Mouse (Mus musculus): Measurements from ENCODE around the gene Pjvk. TPM values are rescaled to one million over a fixed set of nuclear protein-coding genes. Genes with fewer than 3 reads are reported as not detected.

Gene Pjvk
- total RNA-seq, 2 experiments from 2014 or later, result not detected

DNA sequence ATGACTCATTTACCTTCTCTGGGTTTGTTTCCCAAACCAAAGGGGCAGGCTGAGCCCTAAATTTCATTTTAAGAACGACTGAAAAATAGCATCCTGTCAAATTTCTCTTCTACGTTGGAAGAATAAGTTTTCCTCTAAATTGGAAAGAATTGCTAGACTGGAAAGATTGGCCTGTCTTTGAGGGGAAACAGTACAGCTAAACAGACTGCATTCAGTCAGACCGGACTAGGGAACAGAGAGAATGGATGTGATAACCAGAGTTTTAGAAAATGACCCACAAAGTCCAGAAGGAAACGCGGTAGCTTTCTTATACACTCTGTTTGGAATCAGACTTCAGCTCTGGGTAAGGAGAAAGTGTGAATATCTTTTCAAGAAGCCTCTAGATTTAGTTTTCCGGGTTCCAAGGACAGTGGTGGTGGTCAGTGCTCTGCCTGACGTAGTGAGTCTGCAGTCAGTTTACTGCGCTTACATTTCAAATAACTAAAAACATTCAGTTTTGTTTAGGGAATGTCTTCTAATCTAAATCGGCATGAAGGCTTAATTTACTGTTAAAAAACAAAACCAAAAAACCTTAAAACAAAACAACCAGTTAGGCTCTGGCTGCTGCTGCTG is 24.0 kb downstream of the Pjvk start:
- peak overlapping the region; percentile 72 for H3K27ac ChIP-seq
- intact Hi-C loops (cut with DNase I), result no loop called here

DNA sequence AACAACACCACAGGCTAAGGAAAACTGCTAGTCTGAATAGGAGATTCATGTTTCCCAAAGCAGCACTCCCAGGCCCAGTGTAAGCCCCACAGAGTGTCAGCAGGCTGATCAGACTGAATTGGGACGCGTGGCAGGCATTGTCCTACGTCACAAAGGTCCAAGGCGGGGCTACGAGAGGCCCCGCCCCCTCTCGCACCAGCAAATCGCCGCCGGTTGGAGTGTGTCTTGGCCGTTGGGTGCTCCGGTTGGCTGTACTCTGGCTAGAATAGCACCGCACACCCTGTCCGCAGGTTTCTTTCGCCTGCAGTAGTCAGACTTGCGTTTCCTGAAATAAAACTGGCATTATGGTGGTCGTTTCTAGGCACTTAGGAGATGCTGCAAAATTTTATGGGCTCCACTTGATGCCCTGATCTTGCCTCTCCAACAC is 24.7 kb downstream of the Pjvk start, which contains the start of gene Fkbp7:
Gene Fkbp7 (minus strand): TSS at position 151 of the 427 bp plus-strand sequence.
- intact Hi-C loops (cut with DNase I), result loop anchor here (1.0 kb wide), 1 partner anchor 25 kb away; the partner anchor contains the start of genes Pjvk and Prkra
- H3K4me3 ChIP-seq, result peak within 1 kb of the TSS; percentile 53
- peak within 1 kb of the TSS; percentile 72 for H3K27ac ChIP-seq
- peak; percentile 84 to 89 for DNase-seq (ENCODE audit: extremely low spot score in 1 of 2, low spot score in 2 of 2)
- no peak for TF ChIP-seq CTCF (IDR thresholded peaks at IDR 0.05)

More for the DNA sequence above, 24.0 kb downstream of the Pjvk start:
- DNase-seq (ENCODE audit: extremely low spot score in 1 of 2, low spot score in 2 of 2), result no peak
- peak overlapping the region; percentile 53 for H3K4me3 ChIP-seq
- TF ChIP-seq CTCF (IDR thresholded peaks at IDR 0.05), result no peak

DNA sequence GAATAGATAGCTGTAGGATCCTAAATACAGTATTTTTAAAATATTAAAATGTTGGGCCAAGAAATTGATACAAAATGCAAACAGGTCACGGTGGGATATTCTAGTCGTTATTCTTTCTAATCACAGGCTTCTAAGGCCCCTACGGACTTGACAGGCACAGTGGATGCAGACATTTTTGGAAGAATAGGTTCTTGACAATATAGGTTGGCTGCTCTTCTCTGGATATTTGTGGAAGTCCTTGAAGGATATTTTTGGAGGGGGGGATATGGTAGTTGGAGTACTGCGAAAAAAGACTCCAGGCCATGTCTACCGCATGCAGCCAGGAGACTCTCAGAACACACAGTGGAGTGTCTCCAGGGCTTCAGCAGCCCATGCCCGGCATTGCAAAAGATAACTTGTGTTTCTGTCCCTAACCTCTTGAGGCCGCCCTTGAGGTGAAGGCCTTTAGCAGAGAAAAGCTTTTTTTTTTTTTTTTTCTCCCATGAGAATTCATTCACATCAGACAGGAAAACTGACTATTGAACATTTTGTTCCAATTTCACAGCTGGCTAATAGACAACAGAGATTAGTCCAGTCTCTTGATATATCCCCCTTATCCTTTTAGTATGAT is 25.3 kb downstream of the Pjvk start:
- no peak overlapping the region for H3K27ac ChIP-seq
- no peak for DNase-seq (ENCODE audit: extremely low spot score in 1 of 2, low spot score in 2 of 2)
- TF ChIP-seq CTCF (IDR thresholded peaks at IDR 0.05), result peak; percentile 36
- H3K4me3 ChIP-seq, result peak overlapping the region; percentile 53
- intact Hi-C loops (cut with DNase I), result loop anchor here (1.0 kb wide), 1 partner anchor 25 kb away; the partner anchor contains the start of genes Pjvk and Prkra

DNA sequence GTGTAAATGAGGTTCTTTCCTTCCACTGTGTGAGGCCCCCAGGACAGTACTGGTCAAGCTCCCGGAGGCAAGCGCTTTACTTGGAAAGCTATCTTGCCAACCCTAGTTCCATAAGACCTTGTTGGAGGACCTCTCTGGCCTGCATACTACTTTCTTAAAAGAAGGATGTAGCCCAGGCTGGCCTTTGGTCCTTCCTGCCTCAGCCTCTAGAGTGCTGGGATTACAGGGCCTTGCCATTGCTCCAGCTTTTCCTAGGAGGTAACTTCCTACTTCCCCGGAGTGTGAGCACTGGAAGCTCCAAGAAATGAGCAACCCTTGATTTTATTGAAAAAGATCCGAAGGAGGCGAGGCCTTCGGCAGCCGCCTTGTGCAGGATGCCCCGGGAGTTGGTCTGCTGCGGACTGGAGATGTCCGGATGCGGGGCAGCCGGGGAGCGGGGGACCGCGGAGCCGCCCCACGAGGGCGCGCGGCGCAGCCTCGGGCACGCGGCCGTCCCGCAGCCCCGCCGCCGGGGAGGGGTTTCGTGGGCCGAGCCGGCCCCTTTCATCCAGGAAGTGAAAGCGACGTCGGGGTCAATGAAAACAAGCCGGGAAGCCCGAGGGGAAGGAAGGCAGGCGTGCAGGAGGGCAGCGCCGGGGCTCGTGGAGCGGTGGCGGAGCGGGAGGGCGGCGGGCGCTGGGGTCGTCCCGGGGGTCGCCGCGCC is 26.6 kb downstream of the Pjvk start, which contains the start of gene Plekha3:
Gene Plekha3 (plus strand): TSS at position 557 of the 703 bp plus-strand sequence.
- intact Hi-C loops (cut with DNase I), result no loop called here
- peak within 1 kb of the TSS; percentile 90 for H3K27ac ChIP-seq
- TF ChIP-seq CTCF (IDR thresholded peaks at IDR 0.05), result no peak
- peak; percentile 87 for DNase-seq (ENCODE audit: extremely low spot score in 1 of 2, low spot score in 2 of 2)
- H3K4me3 ChIP-seq, result peak within 1 kb of the TSS; percentile 84

DNA sequence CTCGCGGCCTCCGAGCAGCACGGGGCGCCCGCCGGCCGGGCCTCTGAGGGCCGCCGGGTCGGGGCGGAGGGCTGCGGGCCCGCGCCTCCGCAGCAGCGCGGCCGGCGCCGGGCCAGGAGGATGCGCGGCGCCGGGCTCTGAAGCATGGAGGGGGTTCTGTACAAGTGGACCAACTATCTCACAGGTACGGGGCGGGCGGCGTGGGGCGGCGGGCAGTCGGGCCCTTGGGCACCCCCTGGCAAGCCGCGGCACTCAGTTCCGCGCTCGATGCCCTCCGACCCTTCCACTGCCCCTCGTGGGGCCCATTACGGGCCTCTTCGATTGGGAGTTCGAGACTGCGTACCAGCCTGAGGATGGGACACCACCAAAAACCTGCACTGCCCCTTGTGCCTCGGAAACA is 27.2 kb downstream of the Pjvk start:
- TF ChIP-seq CTCF (IDR thresholded peaks at IDR 0.05), result no peak
- peak overlapping the region; percentile 6; the same call in 1 of the 2 replicates for H3K27ac ChIP-seq
- peak overlapping the region; percentile 84 for H3K4me3 ChIP-seq
- DNase-seq (ENCODE audit: extremely low spot score in 1 of 2, low spot score in 2 of 2), result no peak
- intact Hi-C loops (cut with DNase I), result no loop called here

DNA sequence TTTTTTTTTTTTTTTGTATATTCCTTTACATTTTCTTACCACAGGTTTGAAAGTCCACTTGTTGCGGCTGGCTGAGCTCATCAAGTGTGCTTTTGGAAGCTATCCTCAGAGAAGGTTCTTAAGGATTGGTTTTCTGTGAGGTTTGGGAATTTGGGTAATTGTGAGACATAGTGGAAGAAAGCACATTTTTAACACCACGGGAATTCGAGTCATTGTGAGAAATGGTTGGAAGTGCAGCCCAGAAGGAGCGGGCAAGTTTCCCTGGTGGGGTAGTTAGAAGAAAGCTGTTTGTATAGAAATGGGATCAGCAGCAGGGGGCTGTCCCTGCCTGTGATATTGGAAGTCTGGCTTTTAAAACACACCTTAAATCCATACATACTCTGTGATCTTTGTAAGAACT is 27.7 kb downstream of the Pjvk start:
- Histone ChIP-seq H3K4me3 (peak overlapping the region; percentile 84), H3K27ac (no peak overlapping the region)
- intact Hi-C loops (cut with DNase I), result no loop called here

DNA sequence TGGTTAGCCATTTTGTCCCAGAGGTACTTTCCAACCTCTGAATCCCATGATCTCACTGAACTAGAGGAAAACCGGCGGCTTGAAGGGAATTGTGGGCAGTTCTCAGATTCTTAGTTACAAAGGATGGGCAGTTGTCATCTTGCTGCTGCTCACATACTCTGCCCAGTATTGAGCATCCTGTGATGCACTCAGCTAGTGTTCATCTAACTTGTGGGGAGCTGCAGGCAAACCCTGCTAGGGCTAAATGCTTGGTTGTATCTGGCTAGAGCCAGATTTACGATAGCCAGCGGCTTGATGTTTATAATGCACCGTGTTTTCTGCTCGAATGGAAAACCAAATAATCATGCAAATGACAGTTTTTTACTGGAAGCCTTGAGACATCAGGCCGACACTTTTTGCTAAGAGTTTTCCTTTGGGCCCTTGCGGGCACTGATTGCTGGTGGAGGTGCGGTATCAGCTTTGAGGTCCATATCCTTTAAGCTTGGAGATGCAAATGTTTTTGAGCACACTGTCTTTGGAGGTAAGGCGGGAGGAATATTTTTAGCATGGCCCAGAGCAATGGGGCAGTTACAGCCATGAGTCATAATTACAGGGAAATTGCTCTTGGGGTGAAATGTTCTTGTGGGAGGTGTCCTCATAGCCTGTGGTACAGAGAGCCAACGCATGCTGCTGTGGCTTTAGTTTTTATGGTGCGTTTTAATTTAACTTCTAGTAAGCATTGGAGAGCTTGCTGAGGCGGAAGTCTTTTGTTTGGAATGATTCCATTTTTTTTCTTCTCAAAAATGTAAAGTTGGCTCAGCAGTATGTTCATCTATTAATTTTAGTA is 28.3 kb downstream of the Pjvk start:
- no peak overlapping the region for H3K27ac ChIP-seq
- no peak for DNase-seq (ENCODE audit: extremely low spot score in 1 of 2, low spot score in 2 of 2)
- no peak for TF ChIP-seq CTCF (IDR thresholded peaks at IDR 0.05)
- intact Hi-C loops (cut with DNase I), result no loop called here
- H3K4me3 ChIP-seq, result peak overlapping the region; percentile 84

More for the DNA sequence above, 27.7 kb downstream of the Pjvk start:
- DNase-seq (ENCODE audit: extremely low spot score in 1 of 2, low spot score in 2 of 2), result no peak
- TF ChIP-seq CTCF (IDR thresholded peaks at IDR 0.05), result no peak

DNA sequence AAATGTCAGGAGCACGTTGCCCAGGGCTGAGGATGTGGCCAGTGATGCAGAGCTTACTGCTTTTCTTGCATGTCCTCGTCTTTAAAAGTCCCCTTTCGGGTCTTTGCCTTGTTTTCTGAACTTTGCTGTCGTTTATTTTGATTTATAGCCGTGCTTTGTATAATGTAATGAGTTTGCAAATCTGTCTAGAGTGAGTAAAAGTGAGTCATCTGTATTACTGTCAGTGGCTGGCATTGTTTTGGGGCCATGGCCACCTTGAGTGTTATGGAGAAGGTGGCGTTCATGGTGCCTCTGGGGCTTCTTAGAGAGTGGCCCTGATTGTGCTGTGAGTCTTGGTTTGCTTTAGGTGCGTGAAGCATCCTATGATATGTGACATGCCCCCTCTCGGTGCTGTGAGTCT is 34.0 kb downstream of the Pjvk start:
- intact Hi-C loops (cut with DNase I), result no loop called here
- Histone ChIP-seq H3K27ac (no peak overlapping the region), H3K4me3 (no peak overlapping the region)
- TF ChIP-seq CTCF (IDR thresholded peaks at IDR 0.05), result no peak
- no peak for DNase-seq (ENCODE audit: extremely low spot score in 1 of 2, low spot score in 2 of 2)

DNA sequence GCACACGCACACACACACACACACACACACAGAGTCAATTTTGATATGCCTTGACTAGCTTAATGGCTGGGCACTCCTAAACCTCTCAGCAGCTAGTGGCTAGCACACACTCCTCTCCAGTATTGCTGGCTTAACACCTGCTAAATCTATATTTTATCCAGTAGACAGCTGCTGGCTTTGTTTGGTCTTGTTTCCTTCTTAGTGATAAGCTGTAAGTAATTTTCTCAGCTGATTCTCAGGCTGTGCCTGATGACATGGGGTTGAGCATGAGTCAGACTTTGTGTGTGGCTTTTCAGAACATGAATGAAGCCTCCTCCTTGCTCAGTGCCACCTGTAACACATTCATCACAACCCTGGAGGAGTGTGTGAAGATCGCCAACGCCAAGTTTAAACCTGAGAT is 38.7 kb downstream of the Pjvk start:
- no peak overlapping the region for H3K27ac ChIP-seq
- H3K4me3 ChIP-seq, result no peak overlapping the region
- intact Hi-C loops (cut with DNase I), result no loop called here
- no peak for TF ChIP-seq CTCF (IDR thresholded peaks at IDR 0.05)
- DNase-seq (ENCODE audit: extremely low spot score in 1 of 2, low spot score in 2 of 2), result no peak

DNA sequence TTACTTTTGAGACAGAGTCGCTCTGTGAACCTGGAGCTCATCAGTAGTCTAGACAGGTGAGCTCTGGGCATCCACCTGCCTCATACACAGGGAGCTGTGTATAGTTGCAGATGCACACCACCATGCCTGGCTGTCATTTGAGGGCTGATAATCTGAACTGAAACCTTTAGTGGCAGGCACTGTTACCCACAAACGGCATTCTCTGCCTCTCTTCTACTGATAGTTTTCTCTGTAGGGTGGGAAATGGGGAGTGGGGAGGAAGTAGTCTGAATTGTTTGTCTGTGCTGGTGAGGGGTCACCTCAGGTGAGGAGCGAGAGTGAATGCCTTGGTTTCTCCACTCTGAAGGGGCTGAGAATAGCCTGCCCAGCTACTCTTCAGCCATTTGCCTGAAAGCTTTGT is 39.3 kb downstream of the Pjvk start:
- no peak for TF ChIP-seq CTCF (IDR thresholded peaks at IDR 0.05)
- H3K27ac ChIP-seq, result no peak overlapping the region
- intact Hi-C loops (cut with DNase I), result no loop called here
- no peak for DNase-seq (ENCODE audit: extremely low spot score in 1 of 2, low spot score in 2 of 2)
- no peak overlapping the region for H3K4me3 ChIP-seq

DNA sequence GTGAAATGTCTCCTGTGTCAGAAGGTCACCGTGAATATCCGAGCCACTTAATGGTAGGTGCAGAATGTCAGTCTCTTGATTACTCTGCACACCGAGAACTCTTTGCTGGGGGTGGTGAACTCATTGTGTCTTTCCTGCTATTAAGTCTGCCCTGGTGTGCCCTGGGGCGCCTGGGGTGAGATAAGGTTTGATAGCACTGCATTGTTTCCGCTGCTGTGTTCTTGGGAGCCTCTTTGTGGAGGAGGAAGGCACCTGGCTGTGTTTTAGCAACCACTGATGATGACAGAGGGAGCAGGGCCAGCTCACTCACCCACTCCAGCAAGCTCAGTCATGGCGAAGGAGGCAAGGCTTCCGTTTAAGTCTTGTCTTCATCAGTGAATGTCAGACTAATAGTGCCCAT is 39.9 kb downstream of the Pjvk start:
- TF ChIP-seq CTCF (IDR thresholded peaks at IDR 0.05), result no peak
- H3K27ac ChIP-seq, result no peak overlapping the region
- intact Hi-C loops (cut with DNase I), result no loop called here
- no peak overlapping the region for H3K4me3 ChIP-seq
- no peak for DNase-seq (ENCODE audit: extremely low spot score in 1 of 2, low spot score in 2 of 2)
